Mouse (Mus musculus): ENCODE data around the gene Mrpl23. TPM values are rescaled to one million over a fixed set of nuclear protein-coding genes. Genes with fewer than 3 reads are reported as not detected.

The Mrpl23 gene
- polyA plus RNA-seq, 1 experiment from 2014 or later = 16.6 TPM

GRCm38 (mm10) chr7:142510021-142510777 lies 22.3 kb upstream of the Mrpl23 start:
- Histone ChIP-seq H3K9me3 (ENCODE audit: control insufficient read depth, low read length) (no peaks in the 10 kb centered on the region), H3K4me1 (ENCODE audit: control insufficient read depth, insufficient read depth, low read length) (peaks cover 27% of the 10 kb centered on the region), H3K4me3 (ENCODE audit: low read depth, low read length) (no peak overlapping the region), H3K4me2 (no peak overlapping the region), H3K27ac (ENCODE audit: low read depth, low read length) (peak overlapping the region; percentile 41), H3K9ac (ENCODE audit: low read length) (no peak overlapping the region), H3K36me3 (ENCODE audit: control insufficient read depth, insufficient read depth, low read length) (no peaks in the 10 kb centered on the region), H3K27me3 (ENCODE audit: control insufficient read depth, insufficient read depth, low read length) (no peaks in the 10 kb centered on the region)
- DNase-seq (ENCODE audit: low spot score, missing footprints) (peak; percentile 93), ATAC-seq (ENCODE audit: low FRiP score) (peak; percentile 66)
- WGBS = 8% methylated on average over 12 of the region's 12 CpGs

GRCm38 (mm10) chr7:142514048-142514447 lies 18.4 kb upstream of the Mrpl23 start:
- ATAC-seq (ENCODE audit: low FRiP score) (no peak), DNase-seq (ENCODE audit: low spot score, missing footprints) (no peak)
- Histone ChIP-seq H3K27me3 (ENCODE audit: control insufficient read depth, insufficient read depth, low read length) (no peaks in the 10 kb centered on the region; the same call in 1 of the 2 replicates), H3K4me1 (ENCODE audit: control insufficient read depth, insufficient read depth, low read length) (peaks cover 19% of the 10 kb centered on the region), H3K4me3 (ENCODE audit: low read depth, low read length) (no peak overlapping the region), H3K36me3 (ENCODE audit: control insufficient read depth, insufficient read depth, low read length) (no peaks in the 10 kb centered on the region), H3K4me2 (no peak overlapping the region), H3K27ac (ENCODE audit: low read depth, low read length) (no peak overlapping the region), H3K9ac (ENCODE audit: low read length) (no peak overlapping the region), H3K9me3 (ENCODE audit: control insufficient read depth, low read length) (no peaks in the 10 kb centered on the region)
- WGBS = 86% methylated on average over 4 of the region's 4 CpGs

- H3K4me1 ChIP-seq (ENCODE audit: control insufficient read depth, insufficient read depth, low read length) = 0 out of 2 replicates have a peak, but pooled peaks cover 7% of the 10 kb centered on the region
- ATAC-seq (ENCODE audit: low FRiP score) (0 out of 2 replicates have a peak, but pooled peaks have one; percentile 40), DNase-seq (ENCODE audit: low spot score, missing footprints) (no peak)
- no peak overlapping the region for H3K27ac ChIP-seq (ENCODE audit: low read depth, low read length)
- peak overlapping the region; percentile 44 for H3K9ac ChIP-seq (ENCODE audit: low read length)
- H3K27me3 ChIP-seq (ENCODE audit: control insufficient read depth, insufficient read depth, low read length) = no peaks in the 10 kb centered on the region; the same call in 1 of the 2 replicates
- no peak overlapping the region; the same call in 1 of the 2 replicates for H3K4me2 ChIP-seq
- no peak overlapping the region for H3K4me3 ChIP-seq (ENCODE audit: low read depth, low read length)
- no peaks in the 10 kb centered on the region for H3K9me3 ChIP-seq (ENCODE audit: control insufficient read depth, low read length)
- no peaks in the 10 kb centered on the region for H3K36me3 ChIP-seq (ENCODE audit: control insufficient read depth, insufficient read depth, low read length)
- 57% methylated on average over 21 of the region's 21 CpGs for WGBS
Observed at GRCm38 (mm10) chr7:142516221-142516978, 16.1 kb upstream of the Mrpl23 start.

- no peaks in the 10 kb centered on the region for H3K36me3 ChIP-seq (ENCODE audit: control insufficient read depth, insufficient read depth, low read length)
- ATAC-seq (ENCODE audit: low FRiP score) = no peak
- DNase-seq (ENCODE audit: low spot score, missing footprints) = no peak
- H3K4me3 ChIP-seq (ENCODE audit: low read depth, low read length) = no peak overlapping the region
- H3K4me1 ChIP-seq (ENCODE audit: control insufficient read depth, insufficient read depth, low read length) = 0 out of 2 replicates have a peak, but pooled peaks cover 7% of the 10 kb centered on the region
- no peaks in the 10 kb centered on the region for H3K9me3 ChIP-seq (ENCODE audit: control insufficient read depth, low read length)
- no peak overlapping the region for H3K27ac ChIP-seq (ENCODE audit: low read depth, low read length)
- H3K4me2 ChIP-seq = no peak overlapping the region
- no peaks in the 10 kb centered on the region; the same call in 1 of the 2 replicates for H3K27me3 ChIP-seq (ENCODE audit: control insufficient read depth, insufficient read depth, low read length)
- 66% methylated on average over 3 of the region's 3 CpGs for WGBS
- no peak overlapping the region for H3K9ac ChIP-seq (ENCODE audit: low read length)
Observed at GRCm38 (mm10) chr7:142517531-142517930, 15.0 kb upstream of the Mrpl23 start.

- no peak overlapping the region for H3K27ac ChIP-seq (ENCODE audit: low read depth, low read length)
- no peaks in the 10 kb centered on the region; the same call in 1 of the 2 replicates for H3K27me3 ChIP-seq (ENCODE audit: control insufficient read depth, insufficient read depth, low read length)
- 92% methylated on average over 4 of the region's 4 CpGs for WGBS
- no peaks in the 10 kb centered on the region for H3K9me3 ChIP-seq (ENCODE audit: control insufficient read depth, low read length)
- H3K36me3 ChIP-seq (ENCODE audit: control insufficient read depth, insufficient read depth, low read length) = no peaks in the 10 kb centered on the region
- H3K4me3 ChIP-seq (ENCODE audit: low read depth, low read length) = no peak overlapping the region
- no peak for ATAC-seq (ENCODE audit: low FRiP score)
- DNase-seq (ENCODE audit: low spot score, missing footprints) = no peak
- no peak overlapping the region for H3K4me2 ChIP-seq
- H3K4me1 ChIP-seq (ENCODE audit: control insufficient read depth, insufficient read depth, low read length) = peaks cover 17% of the 10 kb centered on the region
- no peak overlapping the region for H3K9ac ChIP-seq (ENCODE audit: low read length)
Observed at GRCm38 (mm10) chr7:142520331-142520730, 12.2 kb upstream of the Mrpl23 start.

- ATAC-seq (ENCODE audit: low FRiP score) (no peak), DNase-seq (ENCODE audit: low spot score, missing footprints) (peak; percentile 81)
- Histone ChIP-seq H3K9ac (ENCODE audit: low read length) (no peak overlapping the region), H3K36me3 (ENCODE audit: control insufficient read depth, insufficient read depth, low read length) (no peaks in the 10 kb centered on the region), H3K27ac (ENCODE audit: low read depth, low read length) (no peak overlapping the region), H3K9me3 (ENCODE audit: control insufficient read depth, low read length) (no peaks in the 10 kb centered on the region), H3K4me1 (ENCODE audit: control insufficient read depth, insufficient read depth, low read length) (peaks cover 21% of the 10 kb centered on the region), H3K27me3 (ENCODE audit: control insufficient read depth, insufficient read depth, low read length) (no peaks in the 10 kb centered on the region), H3K4me3 (ENCODE audit: low read depth, low read length) (no peak overlapping the region), H3K4me2 (no peak overlapping the region)
- WGBS = 22% methylated on average over 4 of the region's 4 CpGs
Observed at GRCm38 (mm10) chr7:142522352-142522751, 10.1 kb upstream of the Mrpl23 start.

GRCm38 (mm10) chr7:142523200-142523990 lies 9.1 kb upstream of the Mrpl23 start:
- 62% methylated on average over 17 of the region's 17 CpGs for WGBS
- H3K9me3 ChIP-seq (ENCODE audit: control insufficient read depth, low read length) = no peaks in the 10 kb centered on the region
- no peaks in the 10 kb centered on the region for H3K27me3 ChIP-seq (ENCODE audit: control insufficient read depth, insufficient read depth, low read length)
- H3K27ac ChIP-seq (ENCODE audit: low read depth, low read length) = no peak overlapping the region
- no peaks in the 10 kb centered on the region for H3K36me3 ChIP-seq (ENCODE audit: control insufficient read depth, insufficient read depth, low read length)
- DNase-seq (ENCODE audit: low spot score, missing footprints) (peak; percentile 84), ATAC-seq (ENCODE audit: low FRiP score) (no peak)
- no peak overlapping the region for H3K4me2 ChIP-seq
- no peak overlapping the region; the same call in 1 of the 2 replicates for H3K9ac ChIP-seq (ENCODE audit: low read length)
- no peak overlapping the region for H3K4me3 ChIP-seq (ENCODE audit: low read depth, low read length)
- peaks cover 21% of the 10 kb centered on the region for H3K4me1 ChIP-seq (ENCODE audit: control insufficient read depth, insufficient read depth, low read length)

- DNase-seq (ENCODE audit: low spot score, missing footprints) = peak; percentile 93
- 27% methylated on average over 13 of the region's 13 CpGs for WGBS
- peaks cover 21% of the 10 kb centered on the region for H3K4me1 ChIP-seq (ENCODE audit: control insufficient read depth, insufficient read depth, low read length)
Observed at GRCm38 (mm10) chr7:142525342-142526178, 6.9 kb upstream of the Mrpl23 start.

More at GRCm38 (mm10) chr7:142525342-142526178, 6.9 kb upstream of the Mrpl23 start:
- Histone ChIP-seq H3K27me3 (ENCODE audit: control insufficient read depth, insufficient read depth, low read length) (no peaks in the 10 kb centered on the region), H3K9me3 (ENCODE audit: control insufficient read depth, low read length) (no peaks in the 10 kb centered on the region), H3K9ac (ENCODE audit: low read length) (peak overlapping the region; percentile 47), H3K36me3 (ENCODE audit: control insufficient read depth, insufficient read depth, low read length) (no peaks in the 10 kb centered on the region), H3K27ac (ENCODE audit: low read depth, low read length) (peak overlapping the region; percentile 65), H3K4me2 (no peak overlapping the region), H3K4me3 (ENCODE audit: low read depth, low read length) (no peak overlapping the region)
- ATAC-seq (ENCODE audit: low FRiP score) = peak; percentile 46; the same call in 1 of the 2 replicates

All from midbrain, embryonic 11.5 days (tissue).